Mouse (Mus musculus): ENCODE measurements around the gene Mup1. TPM values are rescaled to one million over a fixed set of nuclear protein-coding genes. Genes with fewer than 3 reads are reported as not detected.
"Not testable (repeated sequence)": the region's sequence is repeated elsewhere in the genome, so short reads cannot be mapped to it uniquely, and the experiment has no call there.

Mup1 gene
- polyA plus RNA-seq (2015; fragmentation: Nextera tagmentation; extraction: Ambion mirVana): not detected in 2 replicates

- H3K27ac ChIP-seq (replicated peaks); H3K27me3 ChIP-seq (replicated peaks); H3K4me3 ChIP-seq (replicated peaks); H3K4me1 ChIP-seq; H3K9me3 ChIP-seq (replicated peaks); H3K4me2 ChIP-seq; H3K9ac ChIP-seq (replicated peaks); H3K36me3 ChIP-seq; ATAC-seq (ENCODE audit: low FRiP score): not testable (repeated sequence)
- 89% methylated on average over 2 of the region's 4 CpGs for WGBS
Measured at GRCm38 (mm10) chr4:60501860-60502259, at the start of gene Mup1. TSS of gene Mup1 (minus strand) at chr4:60501960.

Other genes with a start within 250 kb of the Mup1 start
- 0.38 TPM in 1 of 2 replicates, not detected in the other for gene Mup9, start 80.0 kb downstream of the Mup1 start, polyA plus RNA-seq (2015; fragmentation: Nextera tagmentation; extraction: Ambion mirVana)
- not detected in 2 replicates for gene Mup10, start 80.2 kb upstream of the Mup1 start, polyA plus RNA-seq (2015; fragmentation: Nextera tagmentation; extraction: Ambion mirVana)
- gene Mup11, start 160.5 kb upstream of the Mup1 start, polyA plus RNA-seq (2015; fragmentation: Nextera tagmentation; extraction: Ambion mirVana): 0.33 TPM in 1 of 2 replicates, not detected in the other
- not detected in 2 replicates for gene Mup12, start 239.4 kb upstream of the Mup1 start, polyA plus RNA-seq (2015; fragmentation: Nextera tagmentation; extraction: Ambion mirVana)

All from neural tube, embryonic 15.5 days (tissue).